Mouse (Mus musculus): Measurements from ENCODE around the gene Gck. TPM values are rescaled to one million over a fixed set of nuclear protein-coding genes. Genes with fewer than 3 reads are reported as not detected.

Gck gene
- total RNA-seq, 2 experiments from 2014 or later, result 2.4 to 3.3 TPM

GRCm38 (mm10) chr11:5915429-5916177 is 34.3 kb downstream of the Gck start:
- H3K4me3 ChIP-seq, result no peak overlapping the region
- TF ChIP-seq CTCF (conservative IDR thresholded peaks at IDR 0.05), result no peak
- H3K27ac ChIP-seq, result no peak overlapping the region
- DNase-seq (ENCODE audit: low spot score in 2 of 2), result no peak

- DNase-seq (ENCODE audit: low spot score in 2 of 2), result no peak
- TF ChIP-seq CTCF (conservative IDR thresholded peaks at IDR 0.05), result no peak
- no peak overlapping the region for H3K4me3 ChIP-seq
- peak overlapping the region; percentile 2; the same call in 1 of the 2 replicates for H3K27ac ChIP-seq
Measured at GRCm38 (mm10) chr11:5914940-5915339, 34.9 kb downstream of the Gck start.

- no peak for TF ChIP-seq CTCF (conservative IDR thresholded peaks at IDR 0.05)
- no peak for DNase-seq (ENCODE audit: low spot score in 2 of 2)
- no peak overlapping the region for H3K27ac ChIP-seq
- H3K4me3 ChIP-seq, result no peak overlapping the region
Measured at GRCm38 (mm10) chr11:5913936-5914335, 35.9 kb downstream of the Gck start.

- no peak overlapping the region for H3K4me3 ChIP-seq
- H3K27ac ChIP-seq, result 0 out of 2 replicates have a peak overlapping the region, but pooled peaks have one; percentile 18
- TF ChIP-seq CTCF (conservative IDR thresholded peaks at IDR 0.05), result no peak
- no peak for DNase-seq (ENCODE audit: low spot score in 2 of 2)
Measured at GRCm38 (mm10) chr11:5913256-5913655, 36.6 kb downstream of the Gck start.

- 0 out of 2 replicates have a peak overlapping the region, but pooled peaks have one; percentile 18 for H3K27ac ChIP-seq
- DNase-seq (ENCODE audit: low spot score in 2 of 2), result peak; percentile 57 to 74
- no peak overlapping the region for H3K4me3 ChIP-seq
- peak; percentile 87 for TF ChIP-seq CTCF (conservative IDR thresholded peaks at IDR 0.05)
Measured at GRCm38 (mm10) chr11:5912635-5913034, 37.2 kb downstream of the Gck start.

GRCm38 (mm10) chr11:5908642-5909041 is 41.2 kb downstream of the Gck start:
- TF ChIP-seq CTCF (conservative IDR thresholded peaks at IDR 0.05), result no peak
- no peak overlapping the region for H3K4me3 ChIP-seq

GRCm38 (mm10) chr11:5907096-5907495 is 42.8 kb downstream of the Gck start:
- TF ChIP-seq CTCF (conservative IDR thresholded peaks at IDR 0.05), result no peak
- Histone ChIP-seq H3K27ac (no peak overlapping the region), H3K4me3 (no peak overlapping the region)

More at GRCm38 (mm10) chr11:5908642-5909041, 41.2 kb downstream of the Gck start:
- H3K27ac ChIP-seq, result no peak overlapping the region
- DNase-seq (ENCODE audit: low spot score in 2 of 2), result no peak

GRCm38 (mm10) chr11:5905778-5906518 is 43.9 kb downstream of the Gck start:
- no peak for DNase-seq (ENCODE audit: low spot score in 2 of 2)
- Histone ChIP-seq H3K4me3 (no peak overlapping the region), H3K27ac (no peak overlapping the region; the same call in 1 of the 2 replicates)
- TF ChIP-seq CTCF (conservative IDR thresholded peaks at IDR 0.05), result no peak

More at GRCm38 (mm10) chr11:5907096-5907495, 42.8 kb downstream of the Gck start:
- no peak for DNase-seq (ENCODE audit: low spot score in 2 of 2)

- H3K27ac ChIP-seq, result no peak overlapping the region
- no peak for DNase-seq (ENCODE audit: low spot score in 2 of 2)
- no peak for TF ChIP-seq CTCF (conservative IDR thresholded peaks at IDR 0.05)
- no peak overlapping the region for H3K4me3 ChIP-seq
Measured at GRCm38 (mm10) chr11:5904871-5905270, 45.0 kb downstream of the Gck start.

- Histone ChIP-seq H3K27ac (no peak overlapping the region), H3K4me3 (no peak overlapping the region)
- no peak for DNase-seq (ENCODE audit: low spot score in 2 of 2)
- TF ChIP-seq CTCF (conservative IDR thresholded peaks at IDR 0.05), result no peak
Measured at GRCm38 (mm10) chr11:5904357-5904756, 45.5 kb downstream of the Gck start.

GRCm38 (mm10) chr11:5903844-5904243 is 46.0 kb downstream of the Gck start:
- H3K27ac ChIP-seq, result 0 out of 2 replicates have a peak overlapping the region, but pooled peaks have one; percentile 18
- no peak overlapping the region for H3K4me3 ChIP-seq
- no peak for DNase-seq (ENCODE audit: low spot score in 2 of 2)
- TF ChIP-seq CTCF (conservative IDR thresholded peaks at IDR 0.05), result no peak

- no peak for DNase-seq (ENCODE audit: low spot score in 2 of 2)
- TF ChIP-seq CTCF (conservative IDR thresholded peaks at IDR 0.05), result no peak
- Histone ChIP-seq H3K4me3 (peak overlapping the region; percentile 43), H3K27ac (peak overlapping the region; percentile 62)
Measured at GRCm38 (mm10) chr11:5902390-5902789, 47.5 kb downstream of the Gck start.

GRCm38 (mm10) chr11:5901950-5902349 is 47.9 kb downstream of the Gck start:
- H3K27ac ChIP-seq, result peak overlapping the region; percentile 62
- peak in 1 of 2 experiments; percentile 53 for DNase-seq (ENCODE audit: low spot score in 2 of 2)
- no peak for TF ChIP-seq CTCF (conservative IDR thresholded peaks at IDR 0.05)
- peak overlapping the region; percentile 43 for H3K4me3 ChIP-seq

All from layer of hippocampus, adult 2 months (tissue).